Mouse (Mus musculus) adrenal gland, postnatal 4 days (tissue): ENCODE data around the gene Btg3. TPM values are rescaled to one million over a fixed set of nuclear protein-coding genes. Genes with fewer than 3 reads are reported as not detected.
A peak's percentile ranks its signal among the peaks of the same experiment; 100 is the strongest.
"Not testable (repeated sequence)": the region's sequence is repeated elsewhere in the genome, so short reads cannot be mapped to it uniquely, and the experiment has no call there.

Experiments
- DNase-seq, 2 experiments: peaks; one replicate each; pipeline ENCODE4 v3.0.0; 2021 to 2022; ENCODE audit warnings: low spot score in 2 of 2, mixed read lengths in 2 of 2
- long read RNA-seq, 2 experiments: library from polyadenylated mRNA; stranded (forward); transcript quantifications; one replicate each; pipeline ENCODE4 v2.0.0; 2021
- total RNA-seq, 2 experiments: library from RNA; stranded (reverse); gene quantifications; 2 replicates each; pipeline ENCODE4 v1.2.3; 2021

Gene Btg3
- 10 to 100 TPM; 30.8 to 34.3 TPM for total RNA-seq
- long read RNA-seq, experiment 1, transcript Btg3-201 (5 exons, 1,414 nt): major isoform, 58 of 70 reads
- long read RNA-seq, experiment 1, partial matches to known transcripts: 8 of 70 reads
- long read RNA-seq, experiment 1, other reads (novel, unspliced or antisense): 4 of 70 reads
- long read RNA-seq, experiment 2, transcript Btg3-201 (5 exons, 1,414 nt): major isoform, 91 of 101 reads
- long read RNA-seq, experiment 2, partial matches to known transcripts: 5 of 101 reads
- long read RNA-seq, experiment 2, other reads (novel, unspliced or antisense): 5 of 101 reads

DNA sequence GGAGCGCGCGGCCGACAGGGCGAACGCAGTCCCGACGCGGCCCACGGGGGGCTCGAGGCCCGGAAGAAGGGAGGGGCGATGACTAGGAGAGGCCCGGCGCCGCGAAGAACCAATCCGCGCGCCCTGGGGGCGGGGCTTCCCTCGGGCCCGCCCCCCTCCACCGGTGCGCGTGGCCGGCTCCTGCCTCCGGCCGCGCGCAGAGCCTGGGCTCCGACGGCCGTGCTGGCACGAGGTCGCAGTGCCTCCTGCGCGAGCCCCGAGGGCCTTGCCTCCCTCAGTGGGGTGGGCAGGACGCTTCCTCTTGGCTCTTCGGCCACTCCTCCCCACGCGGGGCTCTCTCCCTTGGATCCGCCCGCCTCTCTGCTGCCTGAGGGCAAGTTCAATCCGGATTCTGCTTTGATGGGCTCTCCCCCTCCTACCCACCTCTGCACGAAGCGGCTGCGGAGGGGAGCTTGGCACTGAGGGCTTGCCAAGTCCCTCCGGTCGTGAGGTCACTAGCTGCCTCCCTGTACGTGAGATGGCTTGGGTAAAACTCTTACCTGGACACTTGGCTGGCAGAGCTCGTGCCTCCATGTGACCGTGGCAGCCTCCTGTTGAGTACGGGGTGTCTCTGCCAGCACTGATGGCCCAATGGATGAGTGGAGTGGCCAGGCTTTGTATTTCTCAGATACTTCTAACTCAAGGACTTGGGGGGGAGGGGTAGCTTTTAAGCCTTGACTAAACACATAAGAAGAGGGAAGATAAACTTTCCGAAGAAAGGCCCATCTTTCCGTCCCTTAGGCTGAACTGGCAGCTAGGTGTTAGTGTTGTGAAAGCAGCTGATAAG is at the start of gene Btg3:
Btg3 (minus strand) TSS at position 448 of the 826 bp plus-strand sequence.
- DNase-seq: peak; percentile 76

DNA sequence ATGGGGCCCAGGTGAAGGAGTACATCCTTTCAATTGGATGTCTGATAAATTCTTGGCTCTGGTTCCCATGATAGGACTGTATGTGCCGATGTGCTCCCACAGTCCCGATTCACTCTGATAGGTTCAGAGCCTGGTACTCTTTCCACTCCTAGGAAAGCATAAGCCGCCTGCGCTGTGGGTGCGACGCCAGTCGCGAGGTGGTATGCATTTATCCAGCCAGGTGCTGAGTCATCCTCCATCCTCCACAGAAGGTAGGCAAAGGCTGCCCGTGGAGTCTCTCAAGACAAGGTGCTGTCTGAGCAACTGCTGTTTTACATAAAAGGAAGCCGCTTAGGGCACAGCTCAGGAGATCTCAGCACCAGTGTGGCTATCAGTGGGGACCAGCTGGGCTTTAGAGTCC is 40.7 kb upstream of the Btg3 start:
- DNase-seq: no peak

DNA sequence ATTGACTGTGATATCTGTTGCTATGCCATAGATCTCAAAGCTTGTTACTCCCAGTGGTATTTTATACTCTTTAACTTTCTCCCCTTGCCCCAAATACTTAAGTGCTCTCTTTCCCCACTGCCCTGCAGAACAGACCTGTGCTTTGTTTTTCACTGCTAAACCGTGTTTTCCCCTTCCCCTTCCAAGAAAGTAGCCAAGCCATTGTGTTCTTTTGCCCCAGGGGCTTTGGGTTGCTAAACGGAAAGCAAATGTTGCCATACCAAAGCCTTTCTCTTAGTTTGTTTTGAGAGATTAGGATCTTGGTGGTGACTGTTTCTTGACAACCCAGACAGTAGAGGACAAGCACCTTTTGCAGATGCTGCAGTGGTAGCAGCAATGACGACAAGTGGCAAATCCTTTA is 39.5 kb upstream of the Btg3 start:
- no peak for DNase-seq

DNA sequence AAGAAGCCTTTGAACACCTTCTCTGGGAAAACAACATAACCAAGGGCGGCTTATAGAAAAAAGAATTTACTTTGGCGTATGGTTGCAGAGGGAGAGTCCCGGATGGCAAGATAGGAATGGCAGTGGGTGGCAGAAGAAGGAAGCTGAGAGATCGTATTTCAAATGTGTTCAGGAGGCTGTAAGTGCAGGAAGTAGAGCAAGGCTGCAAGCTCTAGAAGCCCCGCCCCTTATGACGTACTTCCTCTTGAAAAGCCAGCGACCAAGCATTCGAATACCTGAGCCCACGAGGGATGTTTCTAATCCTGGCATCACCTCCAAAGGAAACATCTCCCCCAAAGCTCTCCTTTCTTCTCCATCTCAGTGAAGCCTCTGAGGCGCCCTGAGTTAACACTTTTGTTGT is 33.0 kb upstream of the Btg3 start:
- no peak for DNase-seq

DNA sequence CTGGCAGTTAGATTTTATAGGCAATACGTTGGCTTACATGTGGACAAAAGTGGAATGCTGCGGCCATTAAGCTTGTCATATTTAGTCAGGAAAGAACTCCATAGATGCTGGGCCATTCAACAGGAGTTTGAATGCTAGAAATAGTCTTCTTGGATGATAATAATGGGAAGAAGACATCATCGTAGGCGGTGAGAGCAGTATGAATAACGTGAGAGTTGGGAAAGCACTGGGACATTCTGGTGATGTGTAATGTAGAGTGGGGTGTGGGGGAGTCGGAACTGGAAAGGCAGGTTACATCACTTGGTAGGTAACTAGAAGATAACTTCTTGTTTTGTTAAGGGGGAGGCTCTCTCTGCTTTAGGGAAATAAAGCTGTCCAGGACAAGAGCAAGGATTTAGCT is 30.9 kb upstream of the Btg3 start:
- no peak for DNase-seq

DNA sequence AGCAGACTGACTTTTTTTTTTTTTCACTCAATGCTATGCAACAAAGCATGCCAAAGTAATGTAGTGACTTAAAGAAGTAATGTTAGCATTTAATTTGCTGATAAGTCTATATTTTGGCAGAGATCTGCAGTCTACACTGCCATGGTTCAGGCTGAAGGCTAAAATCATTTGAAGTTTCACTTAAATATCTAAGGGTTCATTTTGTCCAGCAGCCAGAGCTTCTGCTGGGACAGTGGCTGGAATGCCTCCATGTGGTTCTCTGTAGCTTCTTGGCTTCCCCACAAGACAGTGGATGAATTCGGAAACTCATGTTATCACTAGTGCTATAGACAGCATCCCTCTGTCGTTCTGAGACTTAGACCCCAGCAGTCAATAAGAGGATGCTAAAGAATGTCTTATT is 29.7 kb upstream of the Btg3 start:
- DNase-seq: no peak

DNA sequence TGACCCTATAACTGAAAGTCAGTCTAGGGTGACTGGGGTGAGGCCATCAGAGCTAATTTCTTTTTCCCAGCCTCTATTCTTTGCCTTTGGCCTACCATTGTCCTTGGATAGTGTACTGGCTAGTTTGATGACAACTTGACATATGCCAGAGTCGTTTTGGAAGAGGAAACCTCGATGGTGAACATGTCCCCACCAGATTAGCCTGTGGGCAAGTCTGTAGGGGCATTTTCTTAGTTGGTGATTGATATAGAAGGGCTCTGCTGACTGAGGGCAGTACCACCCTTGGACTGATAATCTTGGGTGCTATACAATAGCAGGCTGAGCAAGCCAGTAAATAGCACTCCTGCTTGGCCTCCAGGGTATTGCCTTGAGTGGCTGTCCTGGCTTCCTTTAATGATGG is 25.3 kb upstream of the Btg3 start:
- DNase-seq: no peak

DNA sequence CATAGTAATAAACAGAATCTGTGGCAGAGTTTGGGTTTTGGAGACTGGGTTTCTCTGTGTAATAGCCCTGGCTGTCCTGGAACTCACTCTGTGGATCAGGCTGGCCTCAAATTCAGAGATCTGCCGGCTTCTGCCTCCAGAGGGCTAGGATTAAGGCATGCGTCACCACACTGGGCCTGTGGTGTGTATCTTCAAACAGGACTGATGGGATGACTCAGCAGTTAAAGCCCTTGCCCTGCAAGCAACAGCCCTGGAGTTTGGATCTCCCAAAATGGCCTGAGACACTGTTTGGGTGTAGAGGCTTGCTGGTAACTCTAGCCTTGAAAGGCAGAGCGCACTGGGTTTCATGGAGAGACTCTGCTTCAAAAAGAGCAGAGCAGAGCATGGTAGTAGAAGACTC is 22.4 kb upstream of the Btg3 start:
- DNase-seq: no peak

DNA sequence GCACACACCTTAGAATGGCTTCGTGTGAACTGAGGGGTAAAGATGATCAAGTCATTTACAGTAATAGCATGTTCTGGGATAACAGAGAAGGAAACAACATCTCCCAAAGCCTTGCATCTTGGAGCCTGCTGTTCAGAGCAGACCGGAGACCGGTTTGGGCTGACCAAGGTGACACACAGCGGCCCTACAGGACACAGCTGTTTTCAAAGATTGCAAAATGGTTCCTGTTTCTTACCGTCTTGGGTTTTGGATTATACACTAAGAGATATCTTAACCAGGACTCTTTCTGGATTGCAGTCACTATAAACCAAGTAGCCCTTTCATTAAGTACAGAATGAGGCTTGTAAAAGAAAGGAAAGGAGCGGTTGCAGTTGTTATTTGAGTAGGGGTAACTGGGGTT is 21.7 kb upstream of the Btg3 start:
- no peak for DNase-seq

DNA sequence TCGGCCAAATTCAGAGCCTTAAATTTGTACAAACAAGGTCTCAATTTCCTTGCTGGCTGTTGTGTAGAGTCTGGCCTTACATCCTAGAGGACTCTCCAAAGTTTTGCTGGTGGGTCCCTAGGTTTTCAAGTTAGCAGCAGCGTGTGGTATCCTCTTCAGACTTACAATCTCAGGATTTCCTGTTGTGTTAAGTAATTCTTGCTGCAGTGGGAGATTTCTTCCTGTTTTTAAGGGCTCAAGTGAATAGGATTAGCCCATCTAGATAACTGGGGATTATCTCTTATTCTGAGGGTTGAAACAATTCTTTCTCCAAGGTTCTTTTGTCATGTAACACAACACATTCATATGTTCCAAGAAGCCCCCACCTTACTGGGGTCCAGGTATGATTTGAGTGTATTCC is 14.4 kb upstream of the Btg3 start:
- DNase-seq: no peak

DNA sequence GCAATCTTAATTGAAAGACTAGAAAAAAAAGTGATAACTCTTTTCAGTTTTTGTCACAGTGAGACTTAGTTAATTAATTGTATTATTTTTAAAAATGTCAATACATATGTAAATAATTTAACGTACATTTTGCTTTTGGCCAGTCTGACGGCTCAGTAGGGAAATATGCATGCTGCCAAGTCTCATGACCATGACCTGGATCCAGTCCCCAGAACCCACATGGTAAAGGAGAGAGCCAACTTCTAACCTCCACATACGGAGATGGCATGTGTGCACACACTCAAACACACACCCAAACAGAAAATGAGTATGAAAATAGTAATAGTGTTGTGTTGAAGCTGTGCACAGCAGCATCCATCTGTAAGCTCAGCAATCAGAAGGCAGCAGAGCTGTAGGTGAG is 13.0 kb upstream of the Btg3 start:
- DNase-seq: no peak

DNA sequence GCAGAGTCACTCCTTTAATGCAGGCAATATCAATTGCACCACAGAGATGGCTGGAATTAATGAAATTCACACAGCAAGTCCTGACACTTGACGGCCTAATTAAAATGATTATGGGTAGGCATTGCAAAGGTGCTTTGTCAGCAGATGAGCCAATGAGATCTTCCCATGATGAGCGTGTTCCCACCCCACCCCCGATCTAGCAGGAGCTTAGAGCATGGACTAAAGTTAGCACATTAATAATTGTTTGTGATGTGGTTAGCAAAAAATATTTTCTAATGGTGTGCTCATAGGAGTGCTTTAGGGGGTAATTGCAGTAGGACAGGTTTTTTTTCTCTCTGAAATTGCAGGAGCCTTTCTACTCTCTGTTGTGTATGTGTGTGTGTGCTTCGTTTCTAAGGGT is 12.1 kb upstream of the Btg3 start:
- no peak for DNase-seq

DNA sequence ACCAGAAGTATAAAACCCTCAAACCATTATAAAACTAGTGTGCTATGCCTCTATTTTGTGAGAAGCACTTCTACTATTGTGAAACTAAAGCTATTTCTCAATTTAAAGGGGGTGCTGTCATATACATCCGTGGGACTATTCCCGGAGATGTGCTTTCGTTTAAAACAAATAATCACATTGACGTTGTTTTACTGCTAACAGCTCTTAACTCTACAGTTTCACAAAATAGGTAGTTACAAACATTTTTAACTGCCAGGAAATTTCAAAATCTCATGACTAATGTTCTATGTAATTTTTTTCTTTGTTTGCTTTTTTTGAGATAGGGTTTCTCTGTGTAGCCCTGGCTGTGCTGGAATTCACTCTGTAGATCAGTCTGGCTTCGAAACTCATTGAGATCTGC is 1.5 kb upstream of the Btg3 start:
- no peak for DNase-seq

DNA sequence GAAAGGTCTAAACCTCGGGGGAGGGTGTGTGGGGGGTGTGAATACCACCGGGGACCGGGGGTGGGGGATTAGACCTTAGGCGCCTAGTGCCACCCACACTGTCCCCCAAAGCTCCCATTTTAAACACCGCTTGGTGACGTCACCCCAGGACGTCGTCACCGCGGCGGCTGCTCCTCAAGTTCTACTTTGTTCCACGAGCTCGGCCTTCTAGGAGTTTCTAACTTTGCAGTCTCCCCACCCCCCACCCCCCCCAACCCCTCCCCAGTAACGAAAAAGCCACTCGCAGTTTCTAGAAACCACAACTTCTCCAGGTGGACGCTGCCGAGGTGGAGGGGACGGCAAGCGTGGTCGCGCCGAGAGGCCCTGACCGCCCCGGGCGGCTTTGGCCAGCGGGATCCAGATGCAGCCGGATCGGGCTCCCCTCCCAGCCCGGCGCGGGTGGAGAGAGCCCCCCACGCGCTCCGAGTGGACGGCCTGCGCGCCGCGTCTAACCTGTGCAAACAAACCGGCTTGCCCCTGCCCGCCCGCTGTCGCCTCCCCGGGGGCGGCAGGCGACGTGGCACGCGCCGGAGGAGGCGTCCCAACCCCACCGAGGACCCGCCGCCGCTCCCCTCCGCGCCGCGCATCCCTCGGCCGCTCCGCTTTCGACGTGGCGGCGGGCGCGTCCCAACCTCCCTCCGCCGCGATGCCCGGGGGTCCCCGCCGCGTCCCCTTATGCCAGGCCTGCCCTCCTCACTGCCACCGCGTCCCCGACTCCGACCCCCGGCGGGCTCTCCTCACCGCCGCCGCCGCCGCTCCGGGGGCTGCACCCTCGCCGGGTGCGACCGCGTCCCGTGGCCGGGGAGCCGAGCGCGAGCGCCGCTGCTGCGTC is 936 bp downstream of the Btg3 start:
- DNase-seq: peak; percentile 14 to 16

DNA sequence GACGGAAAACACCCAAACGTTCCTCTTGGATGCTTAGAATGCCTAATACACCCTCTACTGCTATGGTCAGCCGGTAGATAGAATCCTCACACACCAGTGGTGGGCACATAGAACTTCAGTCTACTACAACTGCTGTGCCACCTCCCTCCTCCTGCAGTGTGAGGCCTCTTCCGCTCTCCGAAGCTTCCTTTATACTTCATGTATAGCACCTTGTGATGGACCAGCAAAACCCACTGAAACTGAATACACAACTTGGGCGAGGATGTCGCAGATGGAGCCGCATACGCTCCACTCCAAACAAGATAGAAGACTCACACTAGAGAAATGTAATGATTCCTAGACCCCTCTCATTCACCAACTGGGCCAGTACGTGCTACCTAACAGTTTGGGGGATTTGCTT is 1.8 kb downstream of the Btg3 start:
- no peak for DNase-seq

DNA sequence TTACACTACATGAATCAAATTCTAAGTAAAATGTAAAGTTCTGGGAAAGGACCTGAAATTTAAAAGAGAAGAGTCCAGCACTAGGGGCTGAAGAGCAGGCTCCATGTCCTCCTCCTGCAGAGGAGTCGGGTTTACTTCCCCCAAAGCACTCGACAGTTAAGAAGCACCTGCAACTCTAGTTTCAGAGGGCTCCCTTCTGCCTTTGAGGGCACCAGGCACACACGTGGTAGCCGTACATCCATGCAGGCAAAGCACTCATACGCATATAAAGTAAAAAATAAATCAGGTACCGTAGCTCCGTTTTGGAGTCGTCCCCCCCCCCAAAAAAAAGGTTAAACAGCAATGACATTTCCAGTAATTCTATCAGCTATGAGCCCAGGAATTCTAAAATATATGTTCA is 3.2 kb downstream of the Btg3 start:
- DNase-seq: no peak

DNA sequence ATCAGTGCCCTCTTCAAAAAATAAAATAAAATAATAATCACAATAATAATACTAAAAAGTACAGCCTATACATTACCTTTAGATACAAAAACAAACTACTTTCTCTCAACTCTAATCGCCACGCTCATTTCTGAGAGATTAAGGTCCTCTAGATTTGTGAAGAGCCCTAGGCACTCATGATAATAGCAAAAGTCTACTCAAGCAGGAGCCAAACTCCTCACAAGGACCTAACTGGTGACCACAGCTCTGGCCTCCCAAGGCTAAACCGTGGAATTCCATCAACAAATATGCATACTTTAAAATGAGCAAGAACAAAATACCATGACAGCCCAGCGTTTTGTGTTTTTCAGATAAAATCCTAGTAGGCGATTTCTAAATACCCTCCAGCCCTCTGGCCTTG is 4.2 kb downstream of the Btg3 start:
- DNase-seq: no peak

DNA sequence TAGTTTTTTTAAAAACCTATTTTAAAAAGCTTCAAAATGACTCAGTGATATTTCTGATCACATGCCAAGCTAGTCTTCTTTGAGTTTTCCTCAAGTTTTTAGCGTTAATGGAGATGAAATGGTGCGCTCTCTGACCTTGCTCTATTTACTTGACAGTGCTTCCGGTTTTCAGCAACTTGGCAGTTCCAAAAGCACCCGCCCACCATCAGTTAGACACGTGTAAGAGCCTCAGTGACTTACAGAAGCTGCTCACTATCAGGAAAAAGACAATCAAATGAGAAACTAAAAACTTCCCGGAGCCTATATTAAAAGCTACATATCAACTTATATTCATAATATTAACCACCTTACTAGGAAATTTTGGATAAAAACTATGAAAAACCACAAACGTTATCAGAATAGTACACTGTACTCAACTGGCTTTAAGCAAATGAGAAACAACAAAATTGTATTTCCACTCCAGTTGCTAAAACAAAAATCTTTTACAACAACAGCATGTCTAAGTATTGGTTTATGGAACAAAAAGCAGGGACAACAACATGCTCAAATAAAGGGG is 5.4 kb downstream of the Btg3 start:
- no peak for DNase-seq

DNA sequence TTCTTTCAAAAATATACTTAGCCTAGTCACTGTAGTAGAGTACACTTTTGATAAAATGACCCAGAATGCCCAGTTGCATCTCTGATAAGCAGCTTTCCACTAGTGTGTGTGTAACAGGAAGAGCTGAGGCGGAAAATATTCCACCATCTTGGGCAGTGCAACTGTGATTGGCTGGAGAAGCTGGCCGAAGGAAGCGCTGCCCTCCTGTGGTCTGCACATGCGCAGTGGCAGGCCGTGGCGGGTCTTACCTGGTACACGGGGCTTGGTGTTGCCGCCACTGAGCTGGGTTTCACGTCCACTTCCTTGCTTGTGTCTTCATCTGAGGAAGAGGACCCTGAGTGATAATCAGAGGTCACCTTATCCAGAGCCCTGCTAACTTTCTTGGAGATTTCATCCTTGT is 12.4 kb downstream of the Btg3 start:
- not testable (repeated sequence) for DNase-seq

DNA sequence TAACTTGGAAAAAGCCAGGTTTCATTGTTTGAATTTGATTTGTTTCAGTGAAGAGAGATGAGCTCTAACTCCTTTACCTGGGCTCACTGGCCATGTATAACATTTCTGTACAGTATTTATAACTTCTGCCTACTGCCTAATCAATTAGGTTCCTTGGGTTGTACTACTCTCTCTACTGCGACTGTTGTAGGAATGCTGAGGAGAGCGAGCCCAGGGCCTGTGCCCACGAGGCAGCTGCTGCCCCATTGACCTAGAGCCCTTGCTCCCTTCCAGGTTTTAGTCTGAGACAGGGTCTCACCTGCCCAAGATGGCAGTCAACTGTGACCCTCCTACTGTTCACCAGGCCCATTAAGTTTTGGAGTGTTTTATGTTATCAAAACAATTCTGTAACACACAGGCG is 15.5 kb downstream of the Btg3 start:
- no peak for DNase-seq

DNA sequence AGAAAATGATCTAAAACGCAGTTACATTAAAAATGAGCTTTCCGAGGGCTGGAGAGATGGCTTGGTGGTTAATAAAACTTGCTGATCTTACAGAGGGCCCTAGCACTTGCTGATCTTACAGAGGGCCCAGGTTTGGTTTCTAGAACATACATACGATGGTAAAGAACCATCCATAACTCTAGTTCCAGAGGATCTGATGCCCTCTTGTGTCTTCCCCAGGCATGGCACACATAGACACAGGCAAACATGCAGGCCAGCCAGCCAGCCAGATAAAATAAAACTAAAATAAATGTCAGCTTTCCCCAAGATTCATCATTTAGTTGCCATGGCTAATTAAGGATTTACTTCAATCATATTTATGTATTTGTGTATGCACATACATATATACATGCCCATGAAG is 19.2 kb downstream of the Btg3 start:
- no peak for DNase-seq
